Mouse (Mus musculus) ES-E14 (cell line): ENCODE results near the gene Lamtor2. TPM values are rescaled to one million over a fixed set of nuclear protein-coding genes. Genes with fewer than 3 reads are reported as not detected.

Experiments
- DNase-seq: peaks from one replicate; pipeline ENCODE4 v3.0.0-alpha.2; 2013; ENCODE audit warnings: low read depth, low spot score
- H3K27ac ChIP-seq: 2 replicates; pipeline ENCODE4 v1.5.1; 2012; ENCODE audit warnings: low read depth, mild to moderate bottlenecking, low read length, moderate library complexity, mixed read lengths; ENCODE audit not compliant: poor library complexity, insufficient read depth, severe bottlenecking
- H3K36me3 ChIP-seq: 2 replicates; pipeline ENCODE4 v1.6.1; 2012; ENCODE audit warnings: mild to moderate bottlenecking, low read length, moderate library complexity, mixed read lengths; ENCODE audit not compliant: control insufficient read depth, poor library complexity, insufficient read depth, severe bottlenecking
- H3K4me1 ChIP-seq, 2 experiments: fragments of 150-350 bp in 1 of 2; sonication (generic) in 1 of 2; 2 replicates each; pipeline ENCODE4 v1.6.1; 2012; ENCODE audit warnings: low read length in 2 of 2, mild to moderate bottlenecking in 1 of 2, mixed read lengths in 1 of 2; ENCODE audit not compliant: control insufficient read depth in 2 of 2, insufficient read depth in 2 of 2, poor library complexity in 1 of 2
- H3K4me3 ChIP-seq, 2 experiments: fragments of 150-350 bp in 1 of 2; sonication (generic) in 1 of 2; 2 replicates each; pipeline ENCODE4 v1.5.1; 2012; ENCODE audit warnings: low read length in 2 of 2, low read depth in 1 of 2, mild to moderate bottlenecking in 1 of 2, mixed read lengths in 1 of 2; ENCODE audit not compliant: insufficient read depth in 1 of 2, poor library complexity in 1 of 2, severe bottlenecking in 1 of 2
- H3K9ac ChIP-seq: 2 replicates; pipeline ENCODE4 v1.6.1; 2012; ENCODE audit warnings: low read depth, mild to moderate bottlenecking, low read length, mixed read lengths; ENCODE audit not compliant: poor library complexity, insufficient read depth, severe bottlenecking
- H3K9me3 ChIP-seq: fragments of 150-350 bp; sonication (generic); 2 replicates; pipeline ENCODE4 v1.6.1; 2012; ENCODE audit warnings: low read depth, mild to moderate bottlenecking, low read length; ENCODE audit not compliant: control insufficient read depth, insufficient read depth
- CHD2 ChIP-seq: IDR thresholded peaks from 2 replicates; pipeline ENCODE4 v1.6.1; 2014; ENCODE audit warnings: mild to moderate bottlenecking, low read depth, low read length, inconsistent platforms
- HCFC1 ChIP-seq: IDR thresholded peaks from 2 replicates; pipeline ENCODE4 v1.6.1; 2012; ENCODE audit warnings: low read length, inconsistent platforms, borderline replicate concordance; ENCODE audit not compliant: insufficient read depth
- MAFK ChIP-seq: IDR thresholded peaks from 2 replicates; pipeline ENCODE4 v1.6.1; 2014; ENCODE audit warnings: mild to moderate bottlenecking, low read depth, low read length, inconsistent platforms; ENCODE audit not compliant: insufficient read depth
- ZC3H11A ChIP-seq: IDR thresholded peaks from 2 replicates; pipeline ENCODE4 v1.6.1; 2012; ENCODE audit warnings: low read depth, mild to moderate bottlenecking, inconsistent platforms, low read length, borderline replicate concordance
- ZNF384 ChIP-seq: IDR thresholded peaks from 2 replicates; pipeline ENCODE4 v1.6.1; 2012; ENCODE audit warnings: low read depth, low read length, inconsistent platforms
- in situ Hi-C, 2 experiments: fragments of 600-800 bp; cut with MboI; formaldehyde crosslinking; loops; one replicate each; pipeline ENCODE4 v1.15.1; 2025; ENCODE audit warnings: low sequenced_read_pairs in 2 of 2, inconsistent platforms in 1 of 2; ENCODE audit not compliant: unreplicated experiment in 2 of 2
- total RNA-seq: library from RNA; depleted of rRNA; stranded (reverse); fragments of 300-350 nt; gene quantifications from 2 replicates; pipeline ENCODE4 v1.2.3, GENCODE M21; 2012

Lamtor2 gene
- total RNA-seq, 1 experiment = 108 TPM

DNA sequence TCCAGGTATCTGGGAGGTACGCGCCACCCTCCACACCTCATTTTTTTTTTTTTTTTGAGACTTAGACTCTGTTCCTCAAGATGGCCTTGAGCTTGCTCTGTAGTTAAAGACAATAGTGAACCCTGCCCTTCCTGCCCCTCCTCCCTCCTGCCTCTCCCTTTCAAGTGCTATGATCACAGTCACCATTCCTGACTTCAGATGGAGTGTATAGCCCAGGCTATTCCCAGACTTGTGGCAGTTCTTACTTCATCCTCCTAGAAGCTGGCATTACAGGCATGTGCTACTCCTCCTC is 37.8 kb downstream of the Lamtor2 start:
- Histone ChIP-seq H3K9ac (no peak overlapping the region), H3K36me3 (no peaks in the 10 kb centered on the region), H3K27ac (no peak overlapping the region), H3K4me3 (no peak overlapping the region), H3K9me3 (no peaks in the 10 kb centered on the region), H3K4me1 (peaks cover 11 to 40% of the 10 kb centered on the region in 2 experiments; a peak in 3 of 4 replicates)
- DNase-seq = no peak
- TF ChIP-seq HCFC1 (no peak), ZNF384 (peak; percentile 82)
- in situ Hi-C loops = no loop called here

DNA sequence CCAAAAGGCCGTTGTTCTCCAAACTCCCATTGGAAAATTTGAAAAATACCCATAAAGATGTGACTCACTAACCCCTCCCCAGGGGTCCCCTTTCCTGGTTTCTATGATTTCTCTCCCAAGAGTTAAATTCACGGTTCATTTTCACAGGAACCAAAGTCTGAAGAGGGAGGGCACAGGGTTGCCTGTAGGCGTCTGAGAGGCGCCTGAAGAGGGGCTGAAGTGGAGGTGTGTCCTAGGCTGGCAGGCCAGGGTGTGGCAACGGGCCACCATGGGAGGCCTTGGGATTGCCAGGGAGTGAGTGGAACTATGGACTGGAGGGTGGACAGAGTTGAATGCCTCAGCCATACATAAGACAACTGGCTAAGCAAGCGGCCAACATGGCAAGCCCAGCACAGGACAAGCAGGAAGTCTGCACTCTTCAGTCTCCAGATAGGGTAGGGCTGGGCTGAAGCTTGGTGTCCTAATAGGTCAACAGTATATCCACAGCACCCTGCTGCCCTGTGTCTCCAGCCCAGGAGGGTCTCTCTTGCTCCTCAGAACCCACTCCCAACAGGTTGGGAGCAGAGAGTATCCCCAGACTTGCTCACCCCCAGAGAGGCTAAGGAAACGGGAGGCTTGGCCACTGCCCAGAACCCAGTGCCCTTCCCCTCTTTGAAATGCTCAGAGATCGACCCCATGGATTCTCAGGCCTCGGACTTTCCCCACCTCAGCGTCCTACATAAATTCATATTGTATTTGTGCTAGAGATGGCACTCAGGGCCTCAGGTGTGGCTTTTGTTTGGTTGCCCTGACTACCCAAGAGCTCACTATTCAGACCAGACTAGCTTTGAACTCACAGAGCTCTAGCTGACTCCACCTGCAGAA is 38.4 kb downstream of the Lamtor2 start:
- no peaks in the 10 kb centered on the region for H3K36me3 ChIP-seq
- no peak for TF ChIP-seq ZNF384
- TF ChIP-seq MAFK = no peak
- no peak for TF ChIP-seq HCFC1
- H3K9ac ChIP-seq = no peak overlapping the region
- H3K4me3 ChIP-seq = no peak overlapping the region
- in situ Hi-C loops = no loop called here
- no peak overlapping the region for H3K27ac ChIP-seq
- DNase-seq = no peak
- peaks cover 11 to 40% of the 10 kb centered on the region in 2 experiments; a peak in 3 of 4 replicates for H3K4me1 ChIP-seq
- H3K9me3 ChIP-seq = no peaks in the 10 kb centered on the region

DNA sequence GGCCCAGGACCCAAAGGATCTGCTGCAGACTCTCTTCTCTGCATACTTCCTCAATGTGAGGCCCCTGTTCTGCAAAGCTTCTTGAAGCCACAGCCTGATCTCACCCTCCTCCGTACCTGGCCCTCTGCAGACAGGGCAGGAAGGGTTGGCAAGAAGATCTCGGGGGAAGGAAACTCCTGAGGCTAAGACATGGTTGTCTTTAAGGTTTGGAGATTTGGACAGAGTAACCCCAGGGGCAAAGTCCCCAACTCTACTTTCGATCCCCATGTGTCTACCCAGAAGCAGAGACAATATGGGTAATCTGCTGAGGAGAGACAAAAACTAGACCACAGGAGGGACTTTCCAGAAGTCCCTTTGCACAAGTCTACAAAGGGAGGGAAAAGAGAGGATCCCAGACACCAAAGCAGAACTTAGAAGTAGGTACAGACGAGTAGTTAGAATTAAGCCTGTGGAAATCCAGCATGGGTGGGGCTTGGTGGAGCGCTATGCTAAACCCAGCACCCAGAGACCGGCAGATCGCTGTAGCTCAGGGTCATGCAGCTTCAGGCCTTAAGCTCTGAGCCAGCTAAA is 39.2 kb downstream of the Lamtor2 start:
- H3K4me1 ChIP-seq = peaks cover 11 to 40% of the 10 kb centered on the region in 2 experiments; a peak in 3 of 4 replicates
- no peak overlapping the region for H3K4me3 ChIP-seq
- H3K27ac ChIP-seq = no peak overlapping the region
- no peak for TF ChIP-seq CHD2
- TF ChIP-seq ZNF384 = no peak
- TF ChIP-seq HCFC1 = no peak
- no peak for TF ChIP-seq MAFK
- no peak for TF ChIP-seq ZC3H11A
- DNase-seq = no peak
- H3K9ac ChIP-seq = no peak overlapping the region
- in situ Hi-C loops = no loop called here
- no peaks in the 10 kb centered on the region for H3K9me3 ChIP-seq
- no peaks in the 10 kb centered on the region for H3K36me3 ChIP-seq

DNA sequence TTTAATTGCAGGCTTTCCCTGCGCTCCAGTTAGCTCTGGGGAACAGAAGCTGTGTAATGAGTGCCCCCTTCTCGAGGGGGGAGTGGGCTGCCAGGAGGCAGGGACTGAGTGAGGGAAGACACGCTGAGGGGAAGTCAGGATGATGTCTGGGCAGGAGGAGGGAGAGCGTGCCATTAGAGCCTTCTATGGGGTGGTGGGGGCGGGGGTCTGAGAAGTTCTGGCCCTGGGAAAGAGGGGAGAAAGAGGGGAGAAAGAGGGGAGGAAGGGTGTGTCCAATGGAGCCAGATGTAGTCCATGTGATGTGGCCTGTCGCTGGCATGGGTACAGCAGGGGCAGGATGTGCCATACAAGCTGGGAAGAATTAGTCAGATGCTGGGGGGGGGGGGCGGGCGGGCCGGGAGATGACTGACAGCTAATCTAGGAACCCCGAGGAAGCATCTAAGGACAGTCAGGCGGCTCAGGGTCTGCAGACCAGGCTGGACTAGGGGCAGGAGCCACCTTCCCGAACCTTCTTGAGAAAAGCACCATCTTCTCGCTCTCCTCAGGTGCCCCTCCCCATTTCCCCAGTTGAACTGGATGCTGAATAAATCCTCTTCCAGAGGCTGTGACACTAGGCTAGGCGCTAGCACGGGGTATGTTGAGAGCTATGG is 39.9 kb downstream of the Lamtor2 start:
- peaks cover 11 to 43% of the 10 kb centered on the region in 2 experiments; a peak in 3 of 4 replicates for H3K4me1 ChIP-seq
- H3K9ac ChIP-seq = peak overlapping the region; percentile 23; the same call in 1 of the 2 replicates
- in situ Hi-C loops = no loop called here
- TF ChIP-seq ZC3H11A = no peak
- TF ChIP-seq ZNF384 = no peak
- no peak for TF ChIP-seq MAFK
- TF ChIP-seq CHD2 = no peak
- no peak for TF ChIP-seq HCFC1
- no peaks in the 10 kb centered on the region for H3K36me3 ChIP-seq
- H3K4me3 ChIP-seq = no peak overlapping the region
- no peak for DNase-seq
- H3K27ac ChIP-seq = no peak overlapping the region; the same call in 1 of the 2 replicates
- no peaks in the 10 kb centered on the region for H3K9me3 ChIP-seq
